Mouse (Mus musculus) liver, embryonic 13.5 days (tissue): ENCODE data around the gene Polr2e. TPM values are rescaled to one million over a fixed set of nuclear protein-coding genes. Genes with fewer than 3 reads are reported as not detected.

Source experiments
- ATAC-seq: fragments of 200-750 bp; cut with Nextera tagmentation; 2 replicates; pipeline ENCODE4 v1.8.0; 2017; ENCODE audit warnings: low read depth, mild to moderate bottlenecking, moderate number of reproducible peaks, moderate library complexity
- DNase-seq: peaks from one replicate; pipeline ENCODE4 v3.0.0; 2022
- H3K27ac ChIP-seq: fragments of 300-500 bp; sonication (generic); 2 replicates; pipeline ENCODE4 v1.5.1; 2015; ENCODE audit warnings: moderate library complexity, mild to moderate bottlenecking, inconsistent platforms
- H3K27me3 ChIP-seq: fragments of 300-500 bp; sonication (generic); 2 replicates; pipeline ENCODE4 v1.6.1; 2015; ENCODE audit warnings: mild to moderate bottlenecking, inconsistent platforms
- H3K36me3 ChIP-seq: fragments of 300-500 bp; sonication (generic); 2 replicates; pipeline ENCODE4 v1.6.1; 2015; ENCODE audit warnings: mild to moderate bottlenecking, inconsistent platforms
- H3K4me1 ChIP-seq: fragments of 300-500 bp; sonication (generic); replicated peaks from 2 replicates; pipeline ENCODE4 v1.6.1; 2015; ENCODE audit warnings: inconsistent platforms
- H3K4me2 ChIP-seq: fragments of 300-500 bp; sonication (generic); 2 replicates; pipeline ENCODE4 v1.6.1; 2015; ENCODE audit warnings: inconsistent platforms, mild to moderate bottlenecking, moderate library complexity
- H3K4me3 ChIP-seq: fragments of 300-500 bp; sonication (generic); replicated peaks from 2 replicates; pipeline ENCODE4 v1.5.1; 2015; ENCODE audit warnings: mild to moderate bottlenecking, inconsistent platforms
- H3K9ac ChIP-seq: fragments of 300-500 bp; sonication (generic); 2 replicates; pipeline ENCODE4 v1.6.1; 2015; ENCODE audit warnings: mild to moderate bottlenecking, inconsistent platforms
- H3K9me3 ChIP-seq: fragments of 300-500 bp; sonication (generic); replicated peaks from 2 replicates; pipeline ENCODE4 v1.6.1; 2016; ENCODE audit warnings: inconsistent platforms
- WGBS: fragments of 180-500 bp; shearing (Covaris S2); methylation state at CpG from one replicate; pipeline ENCODE4 v1.1.7; 2015; ENCODE audit not compliant: insufficient replicate concordance; 5-methylcytosine and 5-hydroxymethylcytosine counted together
- polyA plus RNA-seq: library from polyadenylated mRNA; unstranded; fragments of >200 nt; fragmentation: Nextera tagmentation; extraction: Ambion mirVana; gene quantifications from 2 replicates; pipeline ENCODE4 v1.2.1, GENCODE M21; 2015

The Polr2e gene
- polyA plus RNA-seq, 1 experiment from 2014 or later: 120 TPM

DNA sequence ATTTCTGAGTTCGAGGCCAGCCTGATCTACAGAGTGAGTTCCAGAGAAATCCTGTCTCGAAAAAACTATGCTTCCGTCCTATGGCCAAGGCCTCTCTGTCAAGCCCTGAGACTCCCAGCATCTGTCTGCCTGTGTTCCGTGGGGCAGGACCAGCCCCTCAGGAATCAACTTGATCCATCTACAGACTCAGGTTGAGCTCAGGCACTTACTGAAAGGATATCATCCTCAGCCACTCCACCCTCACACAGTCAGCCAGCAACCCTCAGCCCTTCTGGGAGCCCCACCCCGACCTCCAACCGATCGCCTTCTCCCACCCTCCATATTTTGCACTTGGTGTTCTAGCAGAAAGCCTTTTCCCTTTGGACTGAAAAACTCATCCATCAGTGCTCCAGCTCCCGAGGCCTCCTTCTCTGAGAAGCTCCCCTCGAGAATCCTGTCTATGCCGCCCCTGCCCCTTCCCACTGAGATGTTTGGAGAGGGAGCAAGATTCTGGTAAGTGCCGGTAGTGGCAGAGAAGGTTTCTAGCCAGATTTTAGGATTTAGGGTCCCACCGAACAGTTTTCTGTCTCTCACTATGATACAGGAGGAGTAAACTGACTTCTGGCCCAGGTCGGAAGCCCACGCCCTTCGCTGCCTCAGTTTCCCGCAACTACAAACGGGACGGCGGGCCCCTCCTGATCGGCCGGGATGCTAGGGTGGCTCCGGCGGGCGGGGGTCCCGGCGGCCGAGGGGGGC lies 51.7 kb downstream of the Polr2e start:
- peak overlapping the region; percentile 73 for H3K9ac ChIP-seq
- peak overlapping the region; percentile 89 for H3K4me3 ChIP-seq
- peaks cover 21% of the 10 kb centered on the region for H3K36me3 ChIP-seq
- H3K9me3 ChIP-seq: peaks cover 8% of the 10 kb centered on the region; the same call in 1 of the 2 replicates
- peak overlapping the region; percentile 99 for H3K27ac ChIP-seq
- peaks cover 62% of the 10 kb centered on the region for H3K4me1 ChIP-seq
- WGBS: 15% methylated on average over 27 of the region's 27 CpGs
- peaks cover 34% of the 10 kb centered on the region for H3K27me3 ChIP-seq
- peak overlapping the region; percentile 94 for H3K4me2 ChIP-seq
- no peak for ATAC-seq
- no peak for DNase-seq

DNA sequence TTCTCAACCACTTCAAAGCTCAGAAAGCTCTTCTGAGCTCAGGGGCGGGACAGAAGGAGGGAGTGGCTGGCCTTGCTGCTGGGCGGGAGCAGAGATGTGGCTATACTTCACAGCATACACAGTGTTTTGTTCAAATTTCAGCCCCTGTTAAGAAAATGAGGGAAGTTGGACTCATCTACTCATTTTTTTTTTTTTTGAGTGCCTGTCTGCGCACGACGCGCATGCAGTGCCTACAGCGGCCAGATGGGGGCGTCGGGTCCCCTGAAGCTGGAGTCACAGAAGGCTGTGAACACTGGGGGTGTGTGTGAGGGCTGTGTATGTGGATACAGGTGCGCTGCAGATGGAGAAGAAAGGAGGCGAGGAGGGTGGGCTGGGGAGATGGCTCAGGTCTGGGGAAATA lies 52.6 kb downstream of the Polr2e start:
- Histone ChIP-seq H3K4me1 (peaks cover 70% of the 10 kb centered on the region), H3K36me3 (peaks cover 12% of the 10 kb centered on the region), H3K9ac (peak overlapping the region; percentile 95), H3K4me2 (peak overlapping the region; percentile 94), H3K27me3 (peaks cover 34% of the 10 kb centered on the region), H3K4me3 (peak overlapping the region; percentile 89), H3K9me3 (peaks cover 5% of the 10 kb centered on the region; the same call in 1 of the 2 replicates), H3K27ac (peak overlapping the region; percentile 99)
- DNase-seq (peak; percentile 77), ATAC-seq (no peak)
- WGBS: 1% methylated on average over 11 of the region's 11 CpGs

DNA sequence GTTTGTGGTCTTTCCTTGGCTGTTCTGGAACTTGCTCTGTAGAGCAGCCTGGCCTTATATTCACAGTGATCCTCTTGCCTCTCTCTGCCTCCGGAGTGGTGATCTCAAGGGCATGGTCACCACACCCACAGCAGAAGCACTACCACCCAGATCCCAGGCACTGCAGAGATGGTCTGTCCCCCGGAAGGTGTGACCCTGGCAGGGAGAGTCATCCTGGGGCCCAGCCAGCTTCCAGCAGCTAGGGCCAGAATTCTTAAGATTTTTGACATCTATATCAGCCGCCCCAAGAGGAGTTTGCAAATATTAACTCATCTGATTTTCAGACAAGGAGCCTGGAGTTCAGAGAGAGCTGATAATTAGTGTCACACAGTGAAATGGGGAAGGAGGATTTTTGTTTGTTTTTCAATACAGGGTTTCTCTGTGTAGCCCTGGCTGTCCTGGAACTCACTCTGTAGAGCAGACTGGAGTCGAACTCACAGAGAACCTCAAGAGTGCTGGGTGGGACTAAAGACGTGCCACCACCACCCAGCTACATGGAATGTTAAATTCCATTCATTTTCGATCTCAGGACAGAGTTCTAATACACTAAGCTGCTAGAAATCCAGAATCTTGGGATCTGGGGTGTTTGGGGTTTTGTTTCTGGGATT lies 53.2 kb downstream of the Polr2e start:
- H3K4me2 ChIP-seq: peak overlapping the region; percentile 94
- ATAC-seq: peak; percentile 57
- H3K36me3 ChIP-seq: peaks cover 11% of the 10 kb centered on the region
- H3K4me3 ChIP-seq: peak overlapping the region; percentile 89
- peak overlapping the region; percentile 99 for H3K27ac ChIP-seq
- H3K9ac ChIP-seq: peak overlapping the region; percentile 95
- DNase-seq: peak; percentile 64
- WGBS: 22% methylated on average over 6 of the region's 6 CpGs
- H3K9me3 ChIP-seq: no peaks in the 10 kb centered on the region
- peaks cover 34% of the 10 kb centered on the region for H3K27me3 ChIP-seq
- H3K4me1 ChIP-seq: peaks cover 76% of the 10 kb centered on the region

Other genes starting within 250 kb of the Polr2e start
- 2.6 and 3.2 TPM in 2 replicates for gene Prss57, start 248.8 kb downstream of the Polr2e start, polyA plus RNA-seq
- gene Palm, start 246.2 kb downstream of the Polr2e start, polyA plus RNA-seq: 7.1 and 7.4 TPM in 2 replicates
- gene Misp, start 218.8 kb downstream of the Polr2e start, polyA plus RNA-seq: 0.25 and 0.75 TPM in 2 replicates
- gene Ptbp1, start 185.4 kb downstream of the Polr2e start, polyA plus RNA-seq: 136 and 175 TPM in 2 replicates
- gene Prtn3, start 165.3 kb downstream of the Polr2e start, polyA plus RNA-seq: 54.8 and 64.6 TPM in 2 replicates
- gene Plppr3, start 165.2 kb downstream of the Polr2e start, polyA plus RNA-seq: 5.7 and 5.8 TPM in 2 replicates
- gene Elane, start 153.5 kb downstream of the Polr2e start, polyA plus RNA-seq: 47.1 and 59.3 TPM in 2 replicates
- not detected in 2 replicates for gene Cfd, start 148.9 kb downstream of the Polr2e start, polyA plus RNA-seq
- 16.9 and 19.0 TPM in 2 replicates for gene Med16, start 130.9 kb downstream of the Polr2e start, polyA plus RNA-seq
- 11.3 TPM in 1 of 2 replicates, not detected in the other for gene Gm26602, start 128.9 kb downstream of the Polr2e start, polyA plus RNA-seq
- 0.19 and 0.28 TPM in 2 replicates for gene Kiss1r, start 122.8 kb downstream of the Polr2e start, polyA plus RNA-seq
- 63.0 and 63.8 TPM in 2 replicates for gene R3hdm4, start 118.6 kb downstream of the Polr2e start, polyA plus RNA-seq
- gene Arid3a, start 112.8 kb downstream of the Polr2e start, polyA plus RNA-seq: 5.4 and 5.7 TPM in 2 replicates
- 78.2 and 83.0 TPM in 2 replicates for gene Wdr18, start 79.6 kb downstream of the Polr2e start, polyA plus RNA-seq
- gene Grin3b, start 69.1 kb downstream of the Polr2e start, polyA plus RNA-seq: 0.07 and 0.10 TPM in 2 replicates
- 8.2 TPM in 2 replicates for gene Tmem259, start 55.5 kb downstream of the Polr2e start, polyA plus RNA-seq
- 45.8 and 49.6 TPM in 2 replicates for gene Cnn2, start 51.2 kb downstream of the Polr2e start, polyA plus RNA-seq
- gene Abca7, start 43.3 kb downstream of the Polr2e start, polyA plus RNA-seq: 6.3 and 7.4 TPM in 2 replicates
- gene Arhgap45, start 23.1 kb downstream of the Polr2e start, polyA plus RNA-seq: 14.3 and 14.9 TPM in 2 replicates
- 677 TPM in 2 replicates for gene Gpx4, start 7.4 kb upstream of the Polr2e start, polyA plus RNA-seq
- gene Sbno2, start 65.8 kb upstream of the Polr2e start, polyA plus RNA-seq: 9.2 and 9.9 TPM in 2 replicates
- 16.2 and 18.3 TPM in 2 replicates for gene Stk11, start 76.0 kb upstream of the Polr2e start, polyA plus RNA-seq
- gene Atp5d, start 98.8 kb upstream of the Polr2e start, polyA plus RNA-seq: 358 and 362 TPM in 2 replicates
- gene Cbarp, start 101.0 kb upstream of the Polr2e start, polyA plus RNA-seq: 0.54 and 0.69 TPM in 2 replicates
- gene Midn, start 108.5 kb upstream of the Polr2e start, polyA plus RNA-seq: 3.0 and 3.3 TPM in 2 replicates
- gene Cirbp, start 126.2 kb upstream of the Polr2e start, polyA plus RNA-seq: 19.5 and 21.9 TPM in 2 replicates
- gene 1600002K03Rik, start 133.1 kb upstream of the Polr2e start, polyA plus RNA-seq: 14.8 and 15.1 TPM in 2 replicates
- gene Efna2, start 139.7 kb upstream of the Polr2e start, polyA plus RNA-seq: 0.98 and 1.1 TPM in 2 replicates
- 26.1 and 26.5 TPM in 2 replicates for gene Mum1, start 186.6 kb upstream of the Polr2e start, polyA plus RNA-seq
- 241 and 294 TPM in 2 replicates for gene Ndufs7, start 209.3 kb upstream of the Polr2e start, polyA plus RNA-seq
- gene Gamt, start 221.2 kb upstream of the Polr2e start, polyA plus RNA-seq: 53.5 and 57.2 TPM in 2 replicates
- 33.5 and 34.7 TPM in 2 replicates for gene Dazap1, start 221.7 kb upstream of the Polr2e start, polyA plus RNA-seq